Mouse (Mus musculus) lung, adult 2 months (tissue): ENCODE measurements at regions not wholly inside any gene's neighbourhood (a gene's known extent, or its start where the extent isn't known, plus 50 kb on each side); places are given as distances from the start of the nearest gene placed in this dataset.

Experiments used
- CTCF ChIP-seq: fragments of 200-500 bp; IDR thresholded peaks from 2 replicates; pipeline ENCODE4 v1.5.1; 2011; ENCODE audit warnings: mild to moderate bottlenecking, low read length, control low read depth; ENCODE audit not compliant: insufficient read depth
- POLR2A ChIP-seq: fragments of 200-500 bp; IDR thresholded peaks from 2 replicates; pipeline ENCODE4 v1.6.1; 2011; ENCODE audit warnings: low read depth, mild to moderate bottlenecking, control low read depth, low read length, borderline replicate concordance; ENCODE audit errors: extremely low read depth

- TF ChIP-seq CTCF (no peak), POLR2A (no peak)
Measured at GRCm38 (mm10) chr4:105338861-105339260, 181.7 kb downstream of the Plpp3 start.
